Mouse (Mus musculus): ENCODE data around the gene Rbck1.
A peak's percentile ranks its signal among the peaks of the same experiment; 100 is the strongest.

Rbck1 gene

GRCm38 (mm10) chr2:152343329-152344213 lies 11.1 kb upstream of the Rbck1 start, which contains the start of gene Trib3:
Trib3 (minus strand) TSS chr2:152344032.
- DNase-seq: peak; percentile 56

- no peak for DNase-seq
Measured at GRCm38 (mm10) chr2:152339631-152340179, 7.3 kb upstream of the Rbck1 start.

DNA sequence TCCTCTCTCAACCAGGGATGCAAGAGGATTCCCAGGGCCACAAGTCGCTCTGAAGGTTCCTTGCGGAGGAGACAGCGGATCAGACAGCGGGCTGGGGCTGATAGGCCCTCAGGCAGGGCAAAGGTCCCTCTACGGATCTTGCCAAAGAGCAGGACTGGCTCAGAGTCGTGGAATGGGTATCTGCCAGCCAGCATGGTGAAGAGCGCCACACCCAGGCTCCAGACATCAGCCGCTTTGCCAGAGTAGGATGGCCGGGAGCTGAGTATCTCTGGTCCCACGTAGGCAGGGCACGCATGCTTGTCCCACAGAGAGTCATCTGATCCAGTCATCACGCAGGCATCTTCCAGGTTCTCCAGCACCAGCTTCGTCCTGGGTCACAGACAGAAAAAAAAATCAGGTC lies 5.9 kb upstream of the Rbck1 start:
- DNase-seq: no peak

- no peak for DNase-seq
Measured at GRCm38 (mm10) chr2:152337591-152338212, 5.2 kb upstream of the Rbck1 start.

DNA sequence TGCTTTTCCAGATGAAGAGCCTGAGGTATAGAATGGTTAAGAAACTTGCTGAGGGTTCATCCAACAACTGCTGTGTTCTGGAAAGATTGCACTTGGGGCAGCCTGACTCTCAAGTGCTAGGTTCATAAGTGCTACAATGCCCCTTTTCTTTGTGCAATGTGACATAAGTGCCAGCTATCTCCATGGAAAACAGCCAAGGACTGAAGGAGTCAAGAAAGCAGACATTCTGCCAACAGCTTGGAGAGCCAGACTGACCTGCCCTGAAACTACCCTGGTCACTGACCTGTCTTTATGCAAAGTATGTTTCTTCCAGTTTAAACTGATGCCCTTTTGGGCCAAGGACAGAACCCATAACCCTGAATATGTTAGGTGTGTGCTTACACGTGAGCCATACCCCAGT lies 4.4 kb upstream of the Rbck1 start:
- DNase-seq: no peak

GRCm38 (mm10) chr2:152335289-152335820 lies 2.9 kb upstream of the Rbck1 start:
- no peak for DNase-seq

DNA sequence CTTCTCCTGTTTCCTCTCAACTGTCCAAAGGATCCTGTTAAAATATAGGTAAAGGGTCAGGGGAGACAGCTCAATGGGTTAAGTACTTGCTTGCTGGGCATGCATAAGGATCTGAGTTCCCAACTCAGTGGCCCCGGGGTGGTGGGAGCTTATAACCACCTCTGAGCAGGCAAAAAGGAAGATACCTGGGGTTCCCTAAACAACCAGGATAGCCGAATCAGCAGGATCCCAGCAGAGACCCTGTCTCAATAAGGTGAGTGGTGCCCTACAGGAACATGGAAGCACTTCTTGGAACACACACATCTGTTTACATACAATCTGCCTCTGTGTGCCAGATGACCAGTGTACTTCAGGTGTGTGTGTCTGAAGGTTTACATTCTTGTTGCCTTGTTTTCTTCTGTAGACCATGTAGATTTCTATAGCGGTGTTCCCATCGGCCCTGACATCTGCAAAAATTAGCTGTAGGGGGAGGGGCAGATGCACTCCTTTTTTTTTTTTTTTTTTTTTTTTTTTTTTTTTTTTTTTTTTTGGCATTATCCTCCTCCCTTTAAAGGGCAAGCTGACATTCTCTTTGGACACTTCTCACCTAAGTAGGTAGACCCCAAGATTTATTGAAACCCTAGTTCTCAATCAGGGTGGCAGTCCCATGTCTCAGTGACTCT lies 1.0 kb upstream of the Rbck1 start:
- DNase-seq: no peak

- no peak for DNase-seq
Measured at GRCm38 (mm10) chr2:152330858-152331423, 1.5 kb downstream of the Rbck1 start.

DNA sequence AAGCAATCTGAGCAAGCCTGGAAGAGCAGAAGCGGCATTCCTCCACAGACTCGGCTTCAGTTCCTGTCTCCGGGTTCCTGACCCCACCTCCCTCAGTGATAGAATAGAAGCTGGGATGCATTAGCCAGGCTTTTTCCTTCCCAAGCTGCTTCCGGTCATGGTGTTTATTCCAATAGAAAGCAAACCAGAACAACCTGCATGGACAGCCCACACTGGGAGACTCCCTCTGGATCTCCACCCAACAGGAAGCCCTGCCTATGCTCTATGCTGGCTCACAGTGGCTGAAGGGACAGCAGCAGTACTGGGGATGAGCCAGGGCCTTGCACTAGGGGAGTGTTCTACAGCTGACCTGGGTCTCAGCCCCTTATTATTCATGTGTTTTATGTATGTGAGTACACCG lies 4.5 kb downstream of the Rbck1 start:
- no peak for DNase-seq

DNA sequence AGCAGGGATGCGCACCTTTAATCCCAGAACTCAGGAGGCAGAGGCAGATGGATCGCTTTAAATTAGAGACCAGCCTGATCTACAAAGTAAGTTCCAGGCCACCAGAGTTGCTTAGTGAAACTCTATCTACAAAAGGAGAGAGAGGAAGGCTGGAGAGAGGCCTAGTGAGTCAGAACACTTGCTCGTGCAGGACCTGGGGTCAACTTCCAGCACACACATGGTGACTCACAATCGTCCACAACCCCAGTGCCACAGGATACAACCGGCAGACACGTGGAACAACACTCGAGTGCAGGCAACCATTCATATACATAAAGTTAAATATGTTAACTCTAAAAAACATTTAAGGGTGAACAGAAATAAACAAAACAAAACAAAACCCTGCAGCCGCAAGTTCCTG lies 5.8 kb downstream of the Rbck1 start:
- DNase-seq: no peak

DNA sequence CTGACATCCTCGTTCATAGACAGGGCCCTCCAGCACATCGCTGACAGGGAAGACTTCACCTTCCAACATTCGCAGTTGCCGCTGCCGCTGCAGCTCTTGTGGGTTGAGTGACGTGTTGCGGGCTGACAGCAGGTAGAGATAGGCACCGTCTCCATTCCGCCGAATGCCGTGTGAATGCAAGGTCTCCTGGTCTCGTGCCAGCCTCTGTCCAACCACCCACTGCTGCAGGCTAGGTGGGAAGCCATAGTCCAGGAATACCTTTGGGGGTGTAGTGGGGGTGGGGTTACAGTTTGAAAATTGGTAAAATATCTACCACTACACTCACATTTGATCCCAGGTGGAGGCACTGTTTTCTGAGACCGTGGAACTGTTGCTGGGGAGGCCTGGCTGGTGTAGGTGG lies 6.3 kb downstream of the Rbck1 start:
- no peak for DNase-seq

DNA sequence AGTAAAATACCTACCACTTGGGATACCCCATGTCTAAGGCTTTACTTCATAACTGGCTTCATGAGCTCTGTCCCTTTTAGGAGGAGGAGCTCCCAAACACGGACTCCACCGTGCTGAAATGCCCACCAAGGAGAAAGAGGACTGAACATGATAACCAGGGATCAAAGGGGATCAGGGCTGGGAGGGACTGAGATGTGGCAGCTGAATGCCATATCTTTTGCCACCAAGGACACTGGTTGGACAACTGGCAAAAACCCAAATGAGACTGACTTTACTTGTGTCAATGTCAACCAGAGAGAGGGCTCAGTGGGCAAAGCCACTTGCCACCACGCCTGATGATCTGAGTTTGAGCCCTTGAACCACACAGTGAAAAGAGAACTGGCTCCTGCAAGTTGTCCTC lies 7.6 kb downstream of the Rbck1 start:
- no peak for DNase-seq

DNA sequence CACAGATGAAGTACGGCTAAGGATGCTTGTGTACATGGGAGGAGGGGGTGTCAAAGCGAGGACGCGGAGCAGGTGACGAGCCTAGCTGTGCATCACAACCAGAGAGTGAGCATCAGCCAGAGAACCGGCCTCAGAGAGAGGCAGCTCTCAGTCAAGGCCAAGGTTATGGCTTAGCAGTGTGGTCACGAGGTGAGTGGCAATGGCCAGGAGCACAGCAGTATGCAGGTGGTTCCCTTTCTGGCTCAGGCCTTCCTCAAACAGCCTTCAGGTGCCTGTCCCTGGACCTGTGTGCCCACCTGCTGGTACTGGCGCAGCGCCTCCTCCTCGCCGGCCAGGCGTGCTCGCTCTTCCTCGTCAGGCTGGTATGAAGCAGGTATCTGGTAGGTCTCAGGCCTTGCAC lies 8.5 kb downstream of the Rbck1 start:
- DNase-seq: no peak

GRCm38 (mm10) chr2:152322198-152322597 lies 10.3 kb downstream of the Rbck1 start:
- DNase-seq: no peak

DNA sequence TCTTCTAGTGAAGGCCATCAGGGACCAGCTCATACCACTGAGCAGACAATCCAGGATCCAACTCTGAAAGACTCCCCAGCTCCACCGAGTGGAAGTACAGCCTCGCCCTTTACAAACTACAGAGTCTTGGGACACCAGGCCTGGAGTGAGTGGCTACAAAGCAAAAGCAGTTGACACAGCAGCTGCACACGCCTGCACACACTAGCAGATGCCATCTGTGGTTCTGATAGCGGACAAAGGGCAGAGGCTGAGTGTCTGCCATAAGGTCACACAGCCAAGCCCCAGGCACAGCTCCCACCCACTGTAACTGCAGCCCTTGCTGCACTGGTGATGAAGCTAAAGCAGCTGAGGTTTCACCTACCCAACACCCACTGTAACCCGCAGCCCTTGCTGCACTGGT lies 10.9 kb downstream of the Rbck1 start:
- DNase-seq: no peak

DNA sequence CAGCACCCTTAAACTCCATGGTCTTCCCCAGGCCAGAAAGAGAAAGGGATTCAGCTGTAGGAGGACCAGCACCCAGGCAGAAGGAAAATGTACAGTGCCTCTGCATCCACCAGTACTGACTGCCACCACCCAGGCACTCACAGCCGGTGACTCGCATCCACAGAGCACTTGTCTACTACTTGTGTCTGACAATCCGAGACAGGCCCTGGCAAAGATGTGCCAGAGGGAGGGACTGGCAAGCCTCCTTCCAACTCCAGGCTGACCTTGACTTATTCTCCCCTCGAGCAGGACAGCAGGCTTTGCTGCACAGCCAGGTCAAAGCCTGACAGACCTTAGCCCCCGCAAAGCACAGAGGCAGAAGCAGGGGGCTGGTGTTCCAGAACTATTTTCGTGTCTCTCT lies 15.4 kb downstream of the Rbck1 start:
- DNase-seq: no peak

- DNase-seq: no peak
Measured at GRCm38 (mm10) chr2:152313926-152314325, 18.5 kb downstream of the Rbck1 start.

- no peak for DNase-seq
Measured at GRCm38 (mm10) chr2:152312996-152313395, 19.5 kb downstream of the Rbck1 start.

GRCm38 (mm10) chr2:152307186-152307585 lies 25.3 kb downstream of the Rbck1 start:
- DNase-seq: no peak

DNA sequence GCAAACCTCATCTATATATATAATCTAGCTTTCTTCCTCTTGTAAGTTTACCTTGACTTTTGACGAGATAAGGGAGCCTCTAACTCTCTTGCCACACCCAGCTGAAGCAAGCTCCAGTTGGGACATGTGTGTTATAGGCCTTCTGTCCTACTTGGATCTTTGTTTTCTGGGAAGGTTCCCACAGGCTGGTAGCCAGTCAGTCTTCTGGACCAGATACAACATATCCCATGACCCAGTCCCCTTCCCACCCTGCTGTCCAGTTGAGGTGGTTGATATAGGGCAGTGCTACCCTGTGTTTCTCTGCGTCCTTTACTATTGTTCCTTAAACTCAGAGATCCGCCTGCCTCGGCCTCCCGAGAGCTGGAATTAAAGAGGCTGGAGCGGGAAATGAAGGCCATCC lies 27.0 kb downstream of the Rbck1 start:
- no peak for DNase-seq

DNA sequence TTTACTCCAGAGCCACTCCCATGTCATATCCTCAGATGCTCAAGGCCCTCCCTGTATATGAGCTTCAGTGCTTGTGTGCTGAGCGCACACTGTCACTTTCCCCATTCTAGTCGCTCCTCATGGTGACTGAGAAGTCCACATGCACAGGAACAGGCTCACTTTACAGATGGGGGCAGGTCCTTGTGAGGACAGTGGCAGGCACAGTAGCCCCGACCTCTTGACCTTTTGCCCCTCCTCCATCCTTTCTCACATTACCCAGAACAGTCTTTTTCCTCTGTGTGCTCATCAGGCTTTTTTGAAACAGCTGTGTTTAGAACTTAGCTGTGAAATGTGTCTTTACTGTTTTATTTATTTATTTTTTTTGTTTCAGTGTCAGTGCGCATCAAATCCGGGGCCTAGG lies 28.7 kb downstream of the Rbck1 start:
- no peak for DNase-seq

GRCm38 (mm10) chr2:152302862-152303261 lies 29.6 kb downstream of the Rbck1 start:
- no peak for DNase-seq

DNA sequence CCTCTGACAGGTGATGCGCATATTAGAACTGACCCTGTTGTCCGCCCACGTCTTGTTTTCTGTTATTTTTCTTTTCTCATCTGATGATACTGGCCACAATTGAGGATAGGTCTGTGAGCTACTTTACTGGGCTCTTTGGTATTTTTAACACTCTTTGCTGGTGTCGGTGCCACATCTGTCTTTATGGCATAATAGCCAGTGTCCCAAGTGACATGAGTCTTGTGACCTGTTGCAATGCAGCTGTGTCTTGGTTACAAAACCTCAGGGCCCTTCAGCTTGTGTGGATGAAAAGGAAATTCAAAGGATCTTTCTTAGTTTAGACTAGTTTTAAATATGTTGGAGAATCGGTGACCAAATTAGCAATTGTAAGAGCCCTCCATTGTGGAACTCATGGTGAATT lies 37.9 kb downstream of the Rbck1 start:
- DNase-seq: no peak
